Mouse (Mus musculus): ENCODE results near the gene Tmem135.

GRCm38 (mm10) chr7:89441291-89441690, 37.3 kb upstream of the Tmem135 start:
- no peak for TF ChIP-seq CTCF (IDR thresholded peaks at IDR 0.05; ENCODE audit: extremely low read depth, insufficient read depth, low read length)
- TF ChIP-seq POLR2A (IDR thresholded peaks at IDR 0.05; ENCODE audit: extremely low read depth, insufficient read depth, low read length) = no peak
